Mouse (Mus musculus): ENCODE data around the gene Slc17a8. TPM values are rescaled to one million over a fixed set of nuclear protein-coding genes. Genes with fewer than 3 reads are reported as not detected.
"Not testable (repeated sequence)": the region's sequence is repeated elsewhere in the genome, so short reads cannot be mapped to it uniquely, and the experiment has no call there.

Gene Slc17a8
- total RNA-seq, 2 experiments from 2014 or later, result 0.05 TPM; not detected in 1

DNA sequence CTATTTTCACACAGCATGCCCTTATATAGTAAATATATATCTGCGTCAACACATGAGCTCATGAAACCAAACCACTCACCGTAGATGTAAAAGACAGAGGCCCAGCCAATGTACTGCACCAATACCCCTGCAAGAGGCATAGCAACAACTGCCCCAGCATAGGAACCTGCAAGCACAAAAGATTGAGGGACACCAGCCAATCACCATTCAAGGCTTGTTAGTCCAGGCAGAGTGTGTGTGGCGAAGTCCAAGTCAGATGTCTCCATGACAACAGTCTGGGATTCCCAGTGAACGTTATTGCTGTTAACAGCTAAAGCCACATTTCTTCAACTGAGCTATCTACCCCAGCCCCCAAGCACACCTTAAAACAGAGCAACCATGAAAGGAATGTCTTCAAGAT, 28.3 kb downstream of the Slc17a8 start:
- no peak for DNase-seq (ENCODE audit: low spot score in 2 of 2)

DNA sequence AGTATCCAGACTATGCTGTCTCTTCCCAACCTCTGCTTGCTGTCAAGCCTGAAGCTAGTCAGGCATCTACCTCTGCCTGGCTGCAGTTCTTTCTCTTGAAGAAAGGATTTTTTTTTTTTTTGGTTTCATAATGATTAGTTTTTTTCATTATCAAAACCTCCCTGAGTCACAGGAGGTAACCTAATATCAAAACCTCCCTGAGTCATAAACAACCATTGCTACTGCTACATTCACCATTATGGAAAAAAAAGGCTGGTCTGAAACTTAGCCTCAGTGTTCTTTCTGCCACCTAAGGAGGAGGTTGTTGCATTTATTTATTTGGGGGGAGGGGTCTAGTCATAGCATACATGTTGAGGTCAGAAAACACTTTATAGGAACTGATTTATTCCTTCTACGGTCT, 31.2 kb downstream of the Slc17a8 start:
- no peak for DNase-seq (ENCODE audit: low spot score in 2 of 2)

DNA sequence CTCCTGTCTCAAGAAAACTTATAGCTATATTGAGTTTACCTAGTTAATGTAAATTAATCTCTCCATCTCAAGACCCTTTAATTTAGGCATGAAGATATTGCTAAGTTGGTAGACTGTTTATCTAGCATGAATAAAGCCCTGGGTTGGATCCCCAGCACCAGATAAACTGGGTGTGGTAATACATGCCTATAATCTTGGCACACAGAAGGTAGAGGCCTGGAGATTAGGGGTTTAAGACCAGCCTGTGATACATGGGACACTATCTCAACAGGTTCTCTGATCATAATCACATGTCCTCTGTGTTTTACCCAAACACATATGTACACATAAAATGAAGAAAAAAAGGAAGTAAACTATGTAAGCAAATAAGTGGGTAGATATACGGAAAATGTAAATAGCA, 32.3 kb downstream of the Slc17a8 start:
- no peak for DNase-seq (ENCODE audit: low spot score in 2 of 2)

DNA sequence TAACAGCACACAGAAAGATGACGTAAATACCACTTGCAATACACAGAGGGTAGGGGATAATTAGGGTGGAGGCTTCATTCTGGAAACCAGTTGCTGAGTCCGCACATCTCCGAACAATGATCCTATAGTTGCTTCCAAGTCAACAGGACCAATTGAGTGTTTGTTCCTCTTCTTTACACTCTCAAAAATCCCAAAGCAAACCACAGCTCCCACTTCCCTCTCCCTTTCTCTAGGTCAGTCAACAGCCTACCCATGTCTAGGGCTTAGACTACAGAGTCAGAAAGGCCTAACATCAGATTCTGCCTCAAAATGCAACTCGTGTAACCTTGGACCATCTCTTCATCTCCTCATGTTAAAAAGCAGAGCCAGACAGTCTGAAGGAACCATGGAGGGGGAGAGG, 36.3 kb downstream of the Slc17a8 start:
- DNase-seq (ENCODE audit: low spot score in 2 of 2), result no peak

DNA sequence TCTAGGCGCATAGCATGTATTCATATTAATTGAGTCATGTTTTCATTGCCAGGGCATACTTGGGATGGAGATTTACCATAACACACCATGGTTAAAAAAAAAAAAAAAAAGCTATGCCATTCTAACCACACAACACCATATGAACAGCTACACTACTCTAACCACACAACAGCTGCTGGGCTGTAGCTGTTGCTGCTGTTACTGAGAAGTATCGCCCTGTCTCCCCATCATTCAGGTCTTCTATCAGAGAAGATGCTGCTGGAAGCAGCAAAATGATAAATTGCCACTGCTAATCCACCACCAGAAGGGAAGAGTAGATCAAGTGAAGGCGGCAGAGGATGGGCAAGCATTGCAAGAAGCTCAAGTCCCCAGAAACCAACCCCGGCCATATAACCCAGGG, 42.3 kb downstream of the Slc17a8 start:
- DNase-seq (ENCODE audit: low spot score in 2 of 2), result no peak

DNA sequence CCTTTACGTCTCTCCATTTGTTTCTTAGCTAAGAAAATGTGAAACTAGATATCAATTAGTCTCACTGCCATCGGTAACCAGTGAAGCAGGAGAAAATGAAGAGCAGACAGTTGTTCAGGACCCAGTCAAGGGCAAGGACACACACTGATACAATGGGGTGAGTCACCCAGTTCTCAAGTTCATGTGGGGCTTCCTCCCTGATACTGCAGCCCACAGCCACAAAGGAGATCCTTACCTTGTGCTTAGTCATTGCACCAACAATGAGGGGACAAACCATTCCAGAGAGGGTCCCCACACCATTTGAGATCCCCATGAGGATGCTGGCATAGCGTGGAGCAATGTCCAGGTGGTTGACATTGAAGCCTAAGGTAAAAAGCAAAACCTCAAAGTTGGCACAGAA, 43.4 kb downstream of the Slc17a8 start:
- no peak for DNase-seq (ENCODE audit: low spot score in 2 of 2)

DNA sequence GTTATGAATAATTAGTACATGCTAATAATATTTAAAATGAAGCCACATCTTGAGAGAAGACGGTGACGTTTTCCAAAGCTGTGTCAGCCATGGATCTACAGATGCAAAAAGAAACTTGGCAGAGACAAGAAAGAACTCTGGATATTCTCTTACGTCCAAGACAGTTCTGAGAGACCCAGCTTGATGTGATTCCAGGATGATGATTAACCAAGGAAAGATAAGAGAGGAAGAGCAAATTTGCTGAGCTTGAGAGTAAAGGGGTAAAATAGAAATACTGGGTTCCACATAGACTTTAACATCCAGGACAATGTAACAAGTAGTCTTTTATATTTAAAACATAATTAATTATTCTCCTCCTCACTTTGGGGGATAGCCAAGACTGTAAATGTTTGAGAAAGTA, 47.6 kb downstream of the Slc17a8 start:
- no peak for DNase-seq (ENCODE audit: low spot score in 2 of 2)

DNA sequence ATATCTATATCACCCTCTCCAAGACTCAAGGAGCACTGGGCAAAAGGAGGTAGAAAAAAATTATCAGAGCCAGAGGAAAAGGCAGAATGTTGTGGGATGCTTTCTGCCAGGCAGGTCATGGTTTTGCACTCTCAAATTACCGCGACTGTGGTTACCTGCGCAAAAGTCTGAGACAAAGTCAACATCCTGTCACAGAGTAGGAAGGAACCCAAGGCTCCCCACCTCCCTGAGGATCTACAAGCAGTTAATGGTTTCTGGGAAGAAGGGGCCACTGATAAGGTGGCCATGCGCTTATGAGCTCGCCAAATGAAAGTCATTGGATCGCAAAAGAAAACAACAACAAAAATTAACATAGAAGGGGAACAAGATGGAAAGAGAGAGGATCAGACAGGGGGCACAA, 48.1 kb downstream of the Slc17a8 start:
- no peak for DNase-seq (ENCODE audit: low spot score in 2 of 2)

DNA sequence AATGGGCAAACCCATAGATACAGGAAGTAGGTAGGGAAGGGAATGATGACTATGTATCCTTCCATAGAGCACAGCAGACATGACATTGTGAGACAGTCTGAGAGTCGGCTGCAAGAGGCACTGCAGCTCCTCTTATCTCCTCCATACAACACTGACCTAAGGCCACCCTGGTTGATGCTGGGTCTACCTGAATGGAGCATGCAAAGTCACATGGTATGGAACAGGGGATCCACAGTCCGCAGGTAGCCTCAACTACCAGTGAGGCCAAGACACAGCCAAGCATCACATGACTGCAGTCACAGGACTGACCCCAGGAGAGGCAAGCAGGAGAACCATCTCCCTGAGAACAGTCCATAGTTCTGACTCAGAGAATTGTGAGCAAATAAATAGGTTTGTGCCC, 53.7 kb downstream of the Slc17a8 start:
- no peak for DNase-seq (ENCODE audit: low spot score in 2 of 2)

DNA sequence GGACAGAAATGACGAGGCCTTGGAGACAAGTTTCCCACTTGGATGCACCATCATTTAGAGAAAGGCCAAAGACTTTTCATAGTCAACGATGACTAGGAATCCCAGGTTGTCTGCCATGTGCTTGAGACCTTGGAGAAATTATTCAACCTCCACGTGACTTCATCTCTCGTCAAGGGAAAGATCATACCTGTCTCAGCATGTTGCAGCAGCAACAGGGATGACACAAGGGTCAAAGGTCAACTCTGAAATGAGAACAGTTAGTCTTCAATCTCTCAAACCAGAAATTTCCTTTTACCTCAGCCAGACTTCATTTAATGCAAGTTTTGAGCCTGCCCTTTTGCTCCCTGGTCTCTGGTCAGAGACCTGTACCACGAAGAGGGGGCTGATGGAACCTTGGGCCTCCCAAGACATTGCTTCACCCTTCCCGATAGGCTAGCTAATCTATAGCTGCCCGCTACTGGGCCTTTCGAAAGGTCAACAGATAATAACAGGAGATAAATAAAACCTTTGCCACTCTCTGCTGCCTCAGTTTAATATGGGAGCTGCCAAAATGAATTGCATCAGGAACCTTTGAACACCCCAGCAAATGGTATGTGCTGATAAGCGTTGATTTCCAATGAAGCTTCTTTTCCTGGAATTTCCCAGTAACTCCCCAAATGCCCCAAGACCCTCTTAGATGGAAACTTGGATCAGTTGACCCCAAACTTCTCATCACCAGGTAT, 55.6 kb downstream of the Slc17a8 start:
- no peak for DNase-seq (ENCODE audit: low spot score in 2 of 2)

DNA sequence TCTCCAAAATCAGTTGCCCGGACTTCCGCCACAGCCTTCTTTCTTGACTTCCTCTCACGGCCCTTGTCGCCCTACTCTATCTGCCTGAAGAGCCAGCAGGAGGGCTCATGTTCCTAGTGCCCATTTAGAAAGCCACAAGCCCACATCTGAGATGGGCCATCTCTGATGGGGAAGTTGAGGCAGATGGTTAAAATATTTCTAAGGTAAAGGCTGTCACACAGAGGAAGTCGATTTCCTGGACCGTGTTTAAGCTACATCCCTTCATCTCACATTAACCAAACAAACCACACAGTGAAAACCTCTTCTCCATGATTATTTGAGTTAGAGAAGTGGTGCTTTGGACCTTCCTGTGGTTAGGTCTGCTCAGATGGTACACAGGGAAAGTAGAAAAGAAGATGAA, 58.9 kb downstream of the Slc17a8 start:
- DNase-seq (ENCODE audit: low spot score in 2 of 2), result no peak

DNA sequence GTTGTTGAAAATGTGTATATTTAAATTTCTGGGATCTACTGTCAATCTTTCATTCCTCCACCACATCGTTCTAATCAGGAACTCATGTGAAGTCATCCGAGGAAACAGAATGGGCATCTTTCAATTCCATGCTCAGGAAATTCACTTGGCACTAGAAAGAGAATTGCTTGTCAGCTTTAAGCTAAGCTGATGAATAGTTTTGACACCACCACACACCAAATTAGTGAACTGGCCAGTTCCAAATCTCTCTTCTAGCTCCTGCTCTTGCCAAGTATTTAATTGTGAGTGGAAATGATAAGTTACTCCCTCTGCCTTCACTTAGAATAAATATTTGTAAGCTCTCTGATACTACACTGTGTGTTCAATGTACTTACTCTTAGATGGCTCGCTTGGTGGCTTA, 61.7 kb downstream of the Slc17a8 start:
- DNase-seq (ENCODE audit: low spot score in 2 of 2), result no peak

DNA sequence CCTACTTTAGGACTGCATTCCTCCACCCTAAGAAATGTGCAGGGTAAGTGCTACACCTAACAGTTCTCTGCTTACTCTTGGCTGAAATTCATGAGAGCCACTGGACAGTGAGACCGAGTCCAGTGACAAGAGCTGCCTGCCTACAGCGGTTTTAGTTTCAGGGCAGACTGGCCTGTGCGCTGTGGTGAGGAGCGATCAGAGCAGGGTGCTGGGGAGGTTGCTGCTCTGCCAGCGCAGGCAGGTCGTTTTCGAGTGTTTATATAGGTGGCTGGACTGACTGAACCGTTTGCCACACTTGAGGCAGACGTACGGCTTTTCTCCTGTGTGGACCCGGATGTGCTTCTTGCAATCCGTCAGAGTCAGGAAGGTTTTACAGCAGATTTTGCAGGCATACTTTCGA, 66.2 kb downstream of the Slc17a8 start:
- not testable (repeated sequence) for DNase-seq (ENCODE audit: low spot score in 2 of 2)

DNA sequence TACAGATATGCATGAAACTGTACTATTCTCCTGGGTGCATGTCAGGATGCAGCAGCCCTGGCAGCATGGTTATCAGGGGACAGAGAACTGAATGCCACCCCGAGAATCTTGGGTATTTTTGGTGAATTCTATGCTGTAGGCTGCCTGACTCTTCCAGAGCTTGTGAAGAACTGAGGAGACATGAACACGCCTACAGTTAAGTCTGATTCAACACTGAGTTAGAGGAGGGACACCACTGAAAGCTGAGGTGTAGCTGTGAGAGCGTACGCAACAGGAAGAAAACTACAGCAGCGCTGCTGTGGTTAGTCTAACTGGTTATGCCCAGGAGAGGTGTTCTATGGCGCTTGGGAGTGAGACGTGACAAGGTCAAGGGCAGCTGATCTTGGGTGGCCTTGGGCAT, 67.2 kb downstream of the Slc17a8 start:
- not testable (repeated sequence) for DNase-seq (ENCODE audit: low spot score in 2 of 2)

DNA sequence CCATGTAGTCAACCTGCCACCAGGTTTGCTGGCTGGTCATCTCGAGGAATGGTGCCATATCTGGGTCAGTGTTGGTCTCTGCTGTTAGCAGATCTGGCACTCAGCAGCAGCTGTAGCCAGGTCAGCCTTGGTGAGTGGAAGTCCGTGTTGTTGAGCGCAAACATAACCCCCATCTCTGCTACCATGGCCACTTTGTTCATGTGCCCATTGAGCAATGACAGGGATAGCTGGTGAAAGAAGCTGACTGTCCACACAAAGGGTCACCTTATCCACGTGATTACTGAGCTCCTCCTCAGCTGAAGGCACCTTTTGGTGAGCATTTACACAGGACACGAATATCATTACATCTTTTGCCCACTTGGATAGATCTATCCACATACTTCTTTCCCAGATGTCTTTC, 68.0 kb downstream of the Slc17a8 start:
- DNase-seq (ENCODE audit: low spot score in 2 of 2), result no peak

DNA sequence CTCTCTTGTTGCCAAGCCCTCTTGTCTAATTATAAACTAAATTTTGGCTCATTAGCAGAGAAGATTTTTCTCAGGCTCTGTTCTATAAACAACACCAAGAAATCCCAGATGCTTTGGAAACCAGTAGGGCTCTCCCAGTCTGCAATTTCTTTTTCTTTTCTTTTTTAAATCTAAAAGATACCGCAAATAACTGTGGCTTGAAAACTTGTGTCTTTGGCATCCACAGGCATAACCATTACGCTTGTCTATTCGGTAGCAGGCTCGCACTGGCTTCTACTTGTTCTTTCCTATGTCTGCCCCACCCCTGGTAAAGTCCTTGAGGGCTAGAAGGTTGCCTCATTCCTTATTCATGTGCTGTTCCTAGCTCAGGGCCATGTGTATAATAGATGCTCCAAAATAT, 69.4 kb downstream of the Slc17a8 start:
- DNase-seq (ENCODE audit: low spot score in 2 of 2), result no peak

DNA sequence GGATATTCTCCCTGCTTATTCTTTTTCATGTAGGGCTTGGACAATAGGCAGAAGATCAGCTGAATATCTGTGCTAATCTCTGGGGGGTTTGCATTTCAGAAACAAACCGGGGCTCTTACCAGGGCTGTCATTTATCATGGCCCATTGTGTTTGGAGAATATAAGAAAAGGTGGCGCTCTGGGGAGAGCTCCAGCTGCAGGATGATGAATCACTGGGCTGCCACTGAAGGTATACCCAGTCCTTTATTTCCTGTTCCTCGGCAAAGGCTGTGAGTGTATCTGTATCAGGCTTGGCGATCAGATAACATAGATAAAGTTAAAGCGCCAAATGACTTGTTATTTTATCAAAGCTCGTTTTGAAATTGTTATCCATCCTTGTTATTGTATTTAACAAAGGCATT, 73.0 kb downstream of the Slc17a8 start:
- DNase-seq (ENCODE audit: low spot score in 2 of 2), result no peak

DNA sequence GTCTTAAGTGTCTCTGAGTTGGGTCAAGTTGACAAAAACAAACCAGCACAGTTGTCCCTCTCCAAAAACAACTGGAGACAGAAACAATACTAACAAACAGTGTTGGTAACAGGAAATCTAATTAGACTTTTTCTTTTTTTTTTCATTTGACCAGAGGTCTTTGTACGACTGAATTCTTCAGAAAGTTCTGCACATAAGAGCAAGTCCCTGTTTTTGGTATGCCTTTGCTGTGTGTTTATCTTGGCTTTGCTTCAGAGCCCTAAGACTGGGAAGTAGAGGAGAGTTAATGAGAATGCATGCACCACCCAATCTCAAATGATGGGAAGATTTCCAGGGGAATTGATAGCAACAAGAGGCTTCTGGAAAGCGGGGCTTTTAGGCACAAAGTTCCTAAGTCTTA, 74.1 kb downstream of the Slc17a8 start:
- DNase-seq (ENCODE audit: low spot score in 2 of 2), result no peak

DNA sequence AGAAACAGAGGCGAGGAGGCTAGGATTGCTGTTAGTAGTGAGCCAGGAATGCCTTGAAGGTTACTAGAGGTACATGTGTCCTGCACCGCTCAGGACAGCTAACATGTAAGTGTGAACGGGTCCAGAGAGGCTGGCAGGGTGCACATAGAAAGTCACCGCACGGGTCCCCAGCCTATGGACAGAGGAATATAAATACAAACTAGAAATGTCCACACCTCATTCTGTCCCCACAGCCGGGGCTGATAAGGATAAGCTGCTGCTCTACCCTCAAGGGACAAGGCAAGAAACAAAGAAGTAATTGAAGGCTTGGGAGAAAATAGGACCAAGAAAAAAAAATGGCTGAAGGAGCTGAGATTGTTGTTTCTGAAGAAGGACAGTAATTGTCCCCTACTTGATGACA, 77.2 kb downstream of the Slc17a8 start:
- no peak for DNase-seq (ENCODE audit: low spot score in 2 of 2)

DNA sequence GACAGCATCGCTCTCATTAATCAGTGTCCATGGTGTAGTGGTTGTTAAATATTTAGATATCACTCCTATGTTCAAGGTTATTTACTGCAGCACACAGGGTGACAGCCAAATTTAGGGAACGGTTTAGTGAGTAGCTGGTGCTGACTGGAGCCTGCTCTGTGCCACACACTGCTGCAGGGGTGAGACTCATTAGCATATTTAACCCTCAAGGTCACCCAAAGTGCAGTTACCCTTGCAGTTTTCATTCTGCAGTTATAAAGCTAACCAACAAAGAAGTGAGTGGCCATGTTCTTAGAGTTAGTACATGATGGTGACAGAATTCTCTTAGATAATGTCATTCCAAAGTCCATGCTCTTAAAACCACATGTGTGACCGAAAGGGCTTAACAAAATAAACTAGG, 78.7 kb downstream of the Slc17a8 start:
- no peak for DNase-seq (ENCODE audit: low spot score in 2 of 2)

DNA sequence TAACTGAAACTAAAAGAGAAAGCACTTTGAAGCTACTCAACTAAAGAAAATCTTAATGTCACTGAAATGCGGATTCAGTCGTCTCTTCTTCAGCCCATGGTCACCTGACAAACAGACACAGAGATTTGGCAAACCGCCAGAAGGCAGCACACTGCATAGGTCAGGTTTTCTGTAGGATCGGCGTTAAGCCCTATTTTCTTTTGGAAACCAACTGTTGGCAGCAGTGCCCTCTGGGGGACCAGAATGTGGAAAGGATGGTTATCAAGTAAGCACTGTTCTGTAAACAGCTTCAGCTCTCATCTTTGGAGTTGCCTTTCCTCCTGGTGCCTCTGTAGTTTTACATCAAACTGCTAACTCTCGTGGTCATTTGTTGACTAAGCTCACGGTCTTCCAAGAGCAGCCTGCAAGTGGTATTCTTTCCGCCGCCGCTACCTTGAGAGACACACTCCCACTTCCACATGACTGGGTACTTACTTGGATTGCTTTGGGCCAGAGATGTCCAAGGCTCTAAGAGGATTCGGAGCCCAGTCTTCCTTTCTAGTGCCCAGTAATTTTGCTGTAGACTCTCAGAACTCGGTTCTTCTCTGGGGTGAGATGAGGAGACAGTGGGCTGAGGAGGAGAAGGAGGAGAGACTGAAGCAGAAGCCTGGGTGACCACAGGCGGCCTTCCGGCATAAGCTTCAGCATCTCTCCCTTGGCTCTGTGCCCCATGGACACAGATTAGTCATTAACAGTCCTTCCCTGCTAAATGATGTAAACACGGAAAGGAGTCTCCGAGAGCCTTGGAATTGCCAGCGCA, 87.9 kb downstream of the Slc17a8 start, which contains the start of gene Nr1h4:
Nr1h4 (minus strand) TSS at position 657 of the 799 bp plus-strand sequence.
- DNase-seq (ENCODE audit: low spot score in 2 of 2), result no peak

DNA sequence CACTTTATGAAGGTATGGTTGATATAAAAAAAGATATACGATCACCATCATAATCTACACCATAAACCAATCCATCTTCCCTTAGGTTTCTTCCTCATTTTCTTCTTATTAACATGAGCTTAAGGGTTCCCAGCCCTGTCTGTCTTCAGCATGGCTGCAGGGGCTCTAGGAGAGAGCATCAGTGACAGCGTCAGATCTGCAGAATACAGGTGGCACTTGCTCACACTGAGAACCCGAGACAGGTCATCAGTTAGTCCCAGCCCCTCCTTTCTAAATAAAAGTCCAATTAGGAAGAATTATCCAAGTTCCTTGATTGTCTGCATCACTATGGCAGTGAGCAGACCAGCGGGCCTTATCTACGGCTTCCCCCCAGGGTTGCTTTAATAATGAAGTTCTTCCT, 88.6 kb downstream of the Slc17a8 start:
- no peak for DNase-seq (ENCODE audit: low spot score in 2 of 2)

DNA sequence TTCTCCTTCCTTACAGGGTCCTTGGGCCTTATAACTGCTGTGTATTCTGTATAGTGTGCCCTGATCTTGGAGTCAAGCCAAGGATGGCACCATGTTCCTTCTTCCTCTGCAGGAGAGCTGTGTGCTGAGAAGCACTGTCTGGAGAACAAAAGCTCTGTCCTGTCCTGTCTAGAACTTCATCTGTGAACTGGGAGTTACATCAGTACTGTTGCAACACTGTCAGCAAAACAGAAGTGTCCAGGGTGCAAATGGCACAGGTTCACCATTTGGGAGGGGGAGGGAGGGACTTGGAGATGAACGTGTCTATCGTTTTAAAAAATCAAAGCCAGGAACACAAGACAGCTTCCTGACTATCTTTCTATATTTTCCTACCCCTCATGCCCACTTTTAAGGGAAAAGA, 89.1 kb downstream of the Slc17a8 start:
- DNase-seq (ENCODE audit: low spot score in 2 of 2), result no peak

Data from gastrocnemius, postnatal 4 days (tissue).